Mouse (Mus musculus): Measurements from ENCODE around the gene Srsf10. TPM values are rescaled to one million over a fixed set of nuclear protein-coding genes. Genes with fewer than 3 reads are reported as not detected.

Gene Srsf10
- 76.3 TPM for polyA plus RNA-seq (2014; fragmentation: Illumina TruSeq; extraction: RNeasy Lipid Tissue Mini Kit (QIAGEN cat#74804); ENCODE audit: low read depth, low replicate concordance)

GRCm38 (mm10) chr4:135855536-135856222 lies at the start of gene Srsf10:
TSS of gene Srsf10 (plus strand) at chr4:135855747.

GRCm38 (mm10) chr4:135873526-135874202 lies 18.1 kb downstream of the Srsf10 start, which contains the start of gene Pnrc2:
TSS of gene Pnrc2 (minus strand) at chr4:135873850.

GRCm38 (mm10) chr4:135895071-135895571 lies 39.6 kb downstream of the Srsf10 start, which contains the start of gene Cnr2:
TSS of gene Cnr2 (plus strand) at chr4:135895394.

Other genes with a start within 250 kb of the Srsf10 start
- 0.08 TPM for gene Ifnlr1, start 169.5 kb upstream of the Srsf10 start, polyA plus RNA-seq (2014; fragmentation: Illumina TruSeq; extraction: RNeasy Lipid Tissue Mini Kit (QIAGEN cat#74804); ENCODE audit: low read depth, low replicate concordance)
- gene Il22ra1, start 127.6 kb upstream of the Srsf10 start, polyA plus RNA-seq (2014; fragmentation: Illumina TruSeq; extraction: RNeasy Lipid Tissue Mini Kit (QIAGEN cat#74804); ENCODE audit: low read depth, low replicate concordance), result 0.48 TPM
- gene Myom3, start 96.0 kb upstream of the Srsf10 start, polyA plus RNA-seq (2014; fragmentation: Illumina TruSeq; extraction: RNeasy Lipid Tissue Mini Kit (QIAGEN cat#74804); ENCODE audit: low read depth, low replicate concordance), result 0.40 TPM
- gene Pnrc2, start 18.1 kb downstream of the Srsf10 start, polyA plus RNA-seq (2014; fragmentation: Illumina TruSeq; extraction: RNeasy Lipid Tissue Mini Kit (QIAGEN cat#74804); ENCODE audit: low read depth, low replicate concordance), result 175 TPM
- gene Cnr2, start 39.6 kb downstream of the Srsf10 start, polyA plus RNA-seq (2014; fragmentation: Illumina TruSeq; extraction: RNeasy Lipid Tissue Mini Kit (QIAGEN cat#74804); ENCODE audit: low read depth, low replicate concordance), result 0.93 TPM
- gene Fuca1, start 65.0 kb downstream of the Srsf10 start, polyA plus RNA-seq (2014; fragmentation: Illumina TruSeq; extraction: RNeasy Lipid Tissue Mini Kit (QIAGEN cat#74804); ENCODE audit: low read depth, low replicate concordance), result 33.7 TPM
- gene Hmgcl, start 90.7 kb downstream of the Srsf10 start, polyA plus RNA-seq (2014; fragmentation: Illumina TruSeq; extraction: RNeasy Lipid Tissue Mini Kit (QIAGEN cat#74804); ENCODE audit: low read depth, low replicate concordance), result 56.8 TPM
- gene Gale, start 108.0 kb downstream of the Srsf10 start, polyA plus RNA-seq (2014; fragmentation: Illumina TruSeq; extraction: RNeasy Lipid Tissue Mini Kit (QIAGEN cat#74804); ENCODE audit: low read depth, low replicate concordance), result 0.66 TPM
- 1.5 TPM for gene Lypla2, start 116.9 kb downstream of the Srsf10 start, polyA plus RNA-seq (2014; fragmentation: Illumina TruSeq; extraction: RNeasy Lipid Tissue Mini Kit (QIAGEN cat#74804); ENCODE audit: low read depth, low replicate concordance)
- 30.9 TPM for gene Pithd1, start 131.5 kb downstream of the Srsf10 start, polyA plus RNA-seq (2014; fragmentation: Illumina TruSeq; extraction: RNeasy Lipid Tissue Mini Kit (QIAGEN cat#74804); ENCODE audit: low read depth, low replicate concordance)
- gene Eloa, start 166.0 kb downstream of the Srsf10 start, polyA plus RNA-seq (2014; fragmentation: Illumina TruSeq; extraction: RNeasy Lipid Tissue Mini Kit (QIAGEN cat#74804); ENCODE audit: low read depth, low replicate concordance), result 14.2 TPM
- gene Rpl11, start 197.7 kb downstream of the Srsf10 start, polyA plus RNA-seq (2014; fragmentation: Illumina TruSeq; extraction: RNeasy Lipid Tissue Mini Kit (QIAGEN cat#74804); ENCODE audit: low read depth, low replicate concordance), result 195 TPM